Mouse (Mus musculus) adrenal gland, adult 2 months (tissue): ENCODE data around the gene Dera. TPM values are rescaled to one million over a fixed set of nuclear protein-coding genes. Genes with fewer than 3 reads are reported as not detected.

ENCODE experiments used
- DNase-seq: peaks from one replicate; pipeline ENCODE4 v3.0.0; 2021
- polyA plus RNA-seq: library from polyadenylated mRNA; depleted of rRNA; stranded (reverse); fragments of >200 nt; gene quantifications from 2 replicates; pipeline ENCODE4 v1.2.3, GENCODE M21; 2012
- total RNA-seq, 2 experiments: library from RNA; stranded (reverse); gene quantifications; 2 replicates each; pipeline ENCODE4 v1.2.3; 2021

Gene Dera
- total and polyA plus RNA-seq, 3 experiments, result 5.1 to 22.5 (median 12.6) TPM

DNA sequence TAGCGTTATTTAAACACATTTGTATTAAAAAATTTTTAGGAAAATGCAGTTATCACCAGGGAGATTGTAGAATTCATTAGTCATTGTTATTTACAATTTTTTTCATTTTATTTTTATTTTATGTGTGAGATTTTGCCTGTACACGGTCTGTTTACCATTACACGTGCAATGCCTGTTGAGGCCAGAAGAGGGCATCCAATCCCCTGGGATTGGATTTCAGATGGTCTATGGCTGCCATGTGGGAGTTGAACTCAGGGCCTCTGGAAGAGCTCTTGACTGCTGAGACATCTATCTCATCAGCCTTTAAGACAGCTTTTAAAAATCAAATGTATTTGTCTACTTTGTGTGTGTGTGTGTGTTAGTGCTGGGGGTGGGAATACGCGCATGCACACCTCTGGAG lies 2.0 kb downstream of the Dera start:
- no peak for DNase-seq

DNA sequence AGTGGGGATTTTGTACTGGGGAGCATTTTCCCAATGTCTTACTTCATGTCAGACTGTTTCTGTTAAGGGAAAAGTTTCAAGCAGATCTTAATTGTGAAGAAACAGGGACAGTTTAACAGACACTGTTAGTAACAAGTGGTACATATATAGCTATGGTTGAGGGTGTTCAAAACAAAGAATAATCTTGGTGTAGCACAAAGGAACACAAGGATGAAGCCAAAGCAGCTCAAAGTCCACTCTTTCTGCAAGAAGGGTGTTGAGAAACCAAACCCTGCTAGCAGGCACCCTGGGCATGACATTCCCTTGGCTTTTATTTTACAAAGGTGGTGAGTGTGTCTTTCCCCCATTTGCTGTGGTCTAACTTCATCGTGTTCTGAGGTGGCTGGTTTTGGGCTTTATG lies 3.5 kb downstream of the Dera start:
- DNase-seq, result no peak

DNA sequence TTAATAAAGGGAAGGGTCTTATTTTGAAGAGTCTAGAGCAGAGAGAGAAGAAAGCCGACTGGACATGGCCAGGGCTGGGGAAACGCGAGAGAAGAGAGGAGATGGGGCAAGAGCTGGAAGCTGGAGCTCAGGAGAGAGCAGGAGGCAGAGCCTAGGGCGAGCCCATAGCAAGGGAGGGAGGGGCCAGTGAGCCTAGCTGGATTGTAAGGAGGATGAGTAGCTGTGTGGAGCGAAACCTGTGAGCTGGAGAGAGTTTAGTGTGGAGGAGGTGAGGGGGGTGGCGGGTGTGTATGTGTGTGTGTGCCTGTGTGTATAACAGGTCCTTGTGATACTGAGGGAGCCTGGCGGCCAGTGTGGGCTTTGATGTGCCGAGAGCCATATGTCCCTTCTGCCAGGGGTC lies 5.3 kb downstream of the Dera start:
- DNase-seq, result no peak

DNA sequence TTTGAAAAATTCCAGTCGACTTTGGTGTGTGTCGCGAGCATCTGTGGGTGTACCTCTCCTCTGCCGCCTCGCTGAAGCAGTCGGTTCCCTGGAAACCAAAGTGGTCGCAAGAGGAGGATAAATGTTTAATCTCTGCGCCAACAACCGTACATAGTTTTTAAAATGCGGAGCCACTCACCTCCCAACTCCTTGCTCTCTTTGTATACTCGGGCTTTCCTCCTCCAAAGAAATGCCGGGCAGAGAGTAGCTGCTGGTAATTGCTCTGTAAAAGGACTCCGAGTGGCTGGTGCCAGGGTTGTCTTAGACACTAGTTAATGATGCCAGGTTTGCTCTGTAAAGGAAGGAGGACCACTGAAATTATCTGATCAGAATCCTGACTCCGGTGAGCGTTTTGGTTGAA lies 6.6 kb downstream of the Dera start:
- DNase-seq, result no peak

DNA sequence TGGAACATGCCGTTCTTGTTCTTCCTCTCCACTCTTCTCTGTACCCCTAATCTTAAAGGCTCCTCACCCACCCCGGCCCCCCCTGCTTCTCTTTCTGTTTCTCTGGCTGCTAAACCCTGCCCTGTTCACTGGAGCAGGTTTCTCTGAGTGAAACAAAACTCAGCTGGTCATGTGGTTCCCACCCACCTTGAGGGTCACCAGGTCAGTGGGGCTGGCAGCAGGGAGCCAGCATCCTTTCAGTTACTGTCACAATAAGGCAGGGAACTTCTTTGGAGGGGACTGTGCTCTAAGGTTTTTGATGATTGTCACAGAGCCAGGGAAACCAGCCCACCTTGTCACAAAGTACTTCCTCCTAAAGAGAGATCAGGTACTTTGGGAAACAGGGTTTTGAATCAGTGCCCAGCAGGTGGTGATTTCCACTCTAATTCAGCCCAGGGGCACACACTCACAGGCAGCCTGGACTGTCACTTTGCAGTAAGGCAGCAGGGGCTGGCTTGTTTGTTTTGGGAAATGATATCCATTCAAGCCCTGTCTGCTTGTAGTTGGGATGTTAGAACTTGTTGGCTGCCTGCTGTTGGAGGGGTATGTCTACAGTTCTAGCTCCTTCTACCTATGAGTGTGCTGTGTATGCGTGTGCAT lies 10.3 kb downstream of the Dera start:
- no peak for DNase-seq

DNA sequence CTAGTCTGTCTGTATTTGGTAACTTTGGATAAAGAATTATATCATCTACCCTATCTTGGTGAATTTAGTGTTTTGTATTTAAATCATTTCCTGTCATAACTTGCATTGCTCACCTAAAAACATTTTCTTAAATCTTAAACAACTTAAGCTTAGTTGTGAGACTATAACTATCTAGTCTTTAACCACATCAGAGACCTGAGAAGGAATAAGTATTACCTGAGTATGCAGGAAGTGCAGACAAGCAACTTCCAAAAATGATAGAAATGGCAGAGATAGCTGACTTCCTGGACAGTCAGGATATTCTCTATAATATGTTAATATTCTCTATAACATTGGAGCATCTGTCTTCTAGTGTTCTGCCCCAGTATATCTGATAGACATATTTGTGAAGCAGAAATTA lies 11.8 kb downstream of the Dera start:
- DNase-seq, result no peak

DNA sequence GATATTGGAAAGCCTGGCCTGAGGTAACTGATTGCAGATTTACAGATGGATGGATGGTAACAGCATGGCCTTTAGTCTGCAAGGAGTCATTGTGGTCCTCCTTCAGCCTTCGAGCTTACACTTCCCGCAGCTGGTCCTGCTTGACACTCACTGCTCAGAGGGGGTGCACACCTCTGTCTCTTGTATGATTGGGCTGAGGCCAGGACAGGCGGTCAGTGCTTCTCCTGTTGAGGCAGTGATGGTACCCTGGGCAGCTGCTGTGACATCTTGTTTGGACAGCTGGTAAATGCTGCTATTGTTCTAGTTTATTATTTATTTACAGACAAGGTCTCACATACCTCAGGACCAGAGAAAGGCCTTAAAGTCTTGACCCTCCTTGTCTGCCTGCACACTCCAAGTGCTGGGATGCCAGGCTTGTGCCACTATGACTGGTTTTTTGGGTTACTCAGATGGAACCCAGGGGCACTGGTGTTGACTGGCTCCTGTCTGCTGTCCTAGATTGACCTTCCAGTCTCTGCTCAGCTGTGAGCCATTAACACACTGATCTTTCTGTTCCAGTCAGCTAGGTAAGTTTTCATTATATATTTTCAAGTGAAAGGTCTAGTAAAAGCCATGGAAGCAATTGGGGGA lies 17.4 kb downstream of the Dera start:
- no peak for DNase-seq

DNA sequence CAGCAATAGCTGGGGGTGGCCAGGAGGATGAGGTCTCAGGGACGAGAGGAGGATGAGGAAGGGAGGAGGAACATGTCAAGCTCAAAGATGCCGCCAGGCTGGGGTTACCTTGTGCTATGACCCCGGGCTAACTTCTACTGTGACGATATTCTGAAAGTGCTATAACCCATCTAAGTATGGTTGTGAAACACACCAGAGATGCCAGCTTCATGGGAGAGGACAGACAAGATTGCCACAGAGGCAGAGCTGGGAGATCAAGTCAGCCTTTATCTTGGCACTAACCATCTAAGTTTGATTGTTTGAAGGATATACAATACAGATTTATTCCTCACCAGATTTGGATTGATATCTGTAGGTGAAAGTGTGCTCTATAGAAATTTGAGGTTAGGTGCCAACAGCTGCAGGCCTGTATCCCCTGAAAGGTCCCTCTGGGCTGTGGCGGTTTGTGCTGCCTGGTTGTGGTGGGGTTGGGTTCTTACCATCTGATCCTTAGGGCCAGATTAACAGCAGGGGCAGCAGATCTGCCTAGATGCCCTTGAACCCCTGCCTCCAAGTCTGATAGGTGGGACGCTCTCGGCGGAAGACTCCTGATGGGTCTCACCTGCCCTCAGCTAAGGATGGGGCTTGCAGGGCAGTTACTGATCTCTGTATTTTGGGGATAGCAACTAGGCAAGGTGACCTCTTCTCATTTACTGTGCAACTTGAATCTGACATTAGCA lies 18.7 kb downstream of the Dera start:
- DNase-seq, result no peak

DNA sequence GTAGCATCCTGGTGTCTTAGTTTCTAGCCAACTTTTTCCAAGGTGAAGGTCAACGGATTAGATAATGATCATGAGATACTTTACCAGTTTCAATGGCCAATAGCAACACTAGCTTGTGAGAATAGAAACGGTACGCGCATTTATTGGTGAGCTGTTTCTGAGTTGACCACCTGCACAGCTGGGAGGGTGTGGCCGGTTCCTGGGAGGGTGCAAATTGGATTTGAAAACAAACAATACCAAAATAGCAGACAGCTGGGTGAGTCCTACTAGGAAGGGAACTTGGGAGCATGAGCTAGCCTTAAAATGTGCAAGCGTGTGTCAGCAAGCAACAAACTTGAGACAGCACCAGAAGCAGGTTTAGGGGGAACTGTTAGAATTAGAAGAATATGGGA lies 19.3 kb downstream of the Dera start:
- no peak for DNase-seq

DNA sequence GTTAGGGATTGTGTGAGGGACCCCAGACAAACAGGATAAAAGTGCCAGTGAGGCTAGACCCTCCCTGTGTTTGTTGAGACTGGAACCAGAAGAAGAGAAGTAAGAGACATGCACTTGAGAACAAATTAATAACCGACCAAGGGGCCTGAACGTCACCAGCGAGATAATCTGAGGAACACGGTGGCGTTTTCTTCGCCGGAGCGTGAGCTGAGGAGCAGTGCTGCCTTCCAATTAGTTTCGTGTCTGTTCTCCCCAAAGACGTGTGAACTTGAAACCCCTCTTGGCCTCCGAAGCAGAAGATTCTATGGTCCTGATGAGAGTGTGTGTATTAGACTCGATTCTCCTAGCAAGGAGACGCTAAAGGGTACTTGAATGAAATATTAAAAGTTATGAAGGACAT lies 19.8 kb downstream of the Dera start:
- no peak for DNase-seq

DNA sequence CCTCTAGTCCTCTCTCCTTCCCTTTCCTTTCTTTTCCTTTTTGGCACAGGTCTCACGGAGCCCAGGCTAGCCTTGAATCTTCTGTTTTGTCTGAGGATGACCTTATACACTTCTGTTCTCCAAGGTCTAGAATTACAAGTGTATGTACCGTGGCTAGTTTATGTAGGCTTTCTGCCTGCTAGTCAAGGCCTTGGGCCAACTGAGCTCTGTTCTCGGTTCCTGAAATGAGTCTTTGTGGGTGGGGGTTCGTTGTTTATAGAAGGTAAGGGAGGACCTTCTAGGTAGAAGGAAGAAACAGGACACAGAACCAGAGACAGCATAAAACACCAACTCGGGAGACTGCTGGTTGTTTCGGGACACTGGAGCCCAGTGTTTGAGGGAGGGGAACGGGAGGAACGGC lies 20.8 kb downstream of the Dera start:
- DNase-seq, result no peak

DNA sequence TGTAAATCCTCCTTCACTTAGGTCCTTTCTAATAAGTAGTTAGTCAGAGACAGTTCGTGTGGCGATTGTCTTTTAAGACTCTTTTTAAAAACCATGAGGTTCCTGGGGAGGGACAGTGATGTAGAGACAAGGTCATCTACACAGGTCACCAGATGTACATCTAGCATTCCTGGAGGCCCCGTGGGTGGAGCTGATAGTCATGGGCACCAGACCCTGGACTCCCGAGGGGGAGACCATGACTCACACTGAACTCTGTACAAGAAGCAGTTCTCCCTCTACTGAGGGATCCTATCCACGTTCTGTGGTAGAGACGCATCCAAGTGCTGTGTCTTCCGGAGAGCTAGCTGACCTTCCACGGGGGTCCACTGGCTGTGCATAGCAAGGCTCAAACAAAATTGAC lies 22.6 kb downstream of the Dera start:
- no peak for DNase-seq

DNA sequence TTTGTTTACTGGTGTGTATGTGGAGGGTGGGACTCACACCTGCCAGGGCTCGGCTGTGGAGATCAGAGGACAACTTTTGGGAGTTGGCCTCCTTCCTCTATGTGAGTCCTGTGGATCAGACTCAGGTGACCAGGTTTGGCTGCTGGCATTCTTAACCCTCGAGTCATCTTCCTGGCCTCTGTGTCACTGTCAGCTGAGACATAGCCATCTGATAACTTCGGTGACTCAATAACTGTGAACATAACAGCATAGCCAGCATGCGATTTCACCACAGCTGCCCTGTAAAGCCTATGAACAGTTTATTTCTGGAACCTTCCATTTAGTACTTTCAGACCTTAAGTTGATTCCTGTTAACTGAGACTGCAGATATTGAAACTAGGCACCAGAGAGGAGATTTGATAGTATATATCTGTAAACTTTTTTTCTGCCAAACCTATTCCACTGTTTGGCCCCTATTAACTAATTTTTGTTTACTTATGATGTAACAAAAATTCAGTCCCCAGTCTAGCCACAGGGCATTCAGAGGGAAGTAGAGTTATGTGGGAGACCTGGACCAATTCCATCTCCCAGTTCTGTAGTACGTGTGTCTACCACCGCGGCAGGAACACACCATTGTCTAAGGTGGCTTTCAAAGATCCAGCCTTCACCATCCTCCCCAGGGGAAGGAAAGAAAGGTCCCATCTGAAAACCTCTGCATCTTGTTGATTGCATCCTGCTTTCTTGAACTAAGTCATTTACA lies 29.7 kb downstream of the Dera start:
- peak; percentile 53 for DNase-seq

DNA sequence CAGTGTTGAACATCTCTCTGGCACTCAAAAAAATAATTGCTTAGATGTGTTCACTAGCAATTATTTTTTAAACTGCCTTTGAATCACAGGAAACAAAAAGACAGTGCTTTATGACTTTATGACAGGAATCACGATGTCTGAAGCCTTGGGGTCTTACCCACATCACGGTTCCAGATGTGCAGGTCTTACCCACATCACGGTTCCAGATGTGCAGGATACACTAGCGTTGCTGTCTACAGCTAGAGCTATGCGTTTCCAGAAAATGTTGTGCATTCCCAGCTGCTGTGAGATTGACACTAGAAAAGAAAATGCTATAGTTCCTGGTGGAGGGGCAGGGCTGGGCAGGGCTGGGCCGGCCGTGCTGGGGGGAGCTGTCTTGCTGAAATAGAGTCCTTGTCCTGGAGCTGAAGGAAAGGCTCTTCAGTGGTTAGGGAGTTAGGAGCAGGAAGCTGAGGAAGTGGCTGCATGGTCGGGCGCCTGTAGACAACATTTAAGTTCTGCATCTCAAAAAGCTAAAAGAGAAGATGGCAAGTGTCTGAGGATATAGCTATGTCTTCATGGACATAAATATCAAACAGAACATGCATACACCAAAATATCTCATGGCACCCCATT lies 34.7 kb downstream of the Dera start:
- DNase-seq, result no peak

DNA sequence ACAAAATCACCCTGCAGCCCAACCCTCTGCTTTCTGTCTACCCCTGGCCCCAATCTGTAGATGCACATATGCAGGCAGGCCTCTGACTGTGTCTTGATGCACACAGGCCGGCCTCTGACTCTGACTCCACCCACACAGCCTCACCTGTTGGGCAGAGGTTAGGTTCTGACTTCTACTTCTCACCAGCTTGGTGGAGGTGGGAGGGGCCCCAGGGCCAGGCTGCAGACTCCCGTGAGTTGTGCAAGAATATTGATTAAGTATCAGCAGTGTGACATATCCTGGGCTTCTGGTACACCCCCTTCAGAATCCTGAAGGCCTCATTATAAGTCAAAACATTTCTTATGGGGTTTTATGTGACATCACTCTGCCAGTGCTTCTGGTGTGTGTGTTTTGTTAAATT lies 35.3 kb downstream of the Dera start:
- no peak for DNase-seq

DNA sequence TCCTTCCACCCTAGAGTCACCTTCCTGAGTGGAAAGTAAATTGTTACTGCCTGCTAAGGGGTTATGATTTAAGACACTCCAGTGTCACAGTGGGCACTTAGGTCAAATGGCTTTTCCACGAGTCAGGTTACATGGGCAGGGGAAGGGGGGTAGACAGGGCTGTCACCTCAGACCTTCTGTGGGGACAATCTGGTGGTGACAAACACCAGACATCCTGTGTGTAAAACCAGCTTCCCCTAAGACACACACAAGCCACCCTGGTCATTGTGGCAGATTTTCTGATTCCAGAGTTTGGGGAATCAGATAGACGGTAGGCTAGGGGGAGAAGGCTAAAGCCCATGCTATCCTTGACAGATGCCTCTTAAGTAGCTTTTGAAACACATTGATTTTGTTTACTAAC lies 41.1 kb downstream of the Dera start:
- DNase-seq, result no peak

DNA sequence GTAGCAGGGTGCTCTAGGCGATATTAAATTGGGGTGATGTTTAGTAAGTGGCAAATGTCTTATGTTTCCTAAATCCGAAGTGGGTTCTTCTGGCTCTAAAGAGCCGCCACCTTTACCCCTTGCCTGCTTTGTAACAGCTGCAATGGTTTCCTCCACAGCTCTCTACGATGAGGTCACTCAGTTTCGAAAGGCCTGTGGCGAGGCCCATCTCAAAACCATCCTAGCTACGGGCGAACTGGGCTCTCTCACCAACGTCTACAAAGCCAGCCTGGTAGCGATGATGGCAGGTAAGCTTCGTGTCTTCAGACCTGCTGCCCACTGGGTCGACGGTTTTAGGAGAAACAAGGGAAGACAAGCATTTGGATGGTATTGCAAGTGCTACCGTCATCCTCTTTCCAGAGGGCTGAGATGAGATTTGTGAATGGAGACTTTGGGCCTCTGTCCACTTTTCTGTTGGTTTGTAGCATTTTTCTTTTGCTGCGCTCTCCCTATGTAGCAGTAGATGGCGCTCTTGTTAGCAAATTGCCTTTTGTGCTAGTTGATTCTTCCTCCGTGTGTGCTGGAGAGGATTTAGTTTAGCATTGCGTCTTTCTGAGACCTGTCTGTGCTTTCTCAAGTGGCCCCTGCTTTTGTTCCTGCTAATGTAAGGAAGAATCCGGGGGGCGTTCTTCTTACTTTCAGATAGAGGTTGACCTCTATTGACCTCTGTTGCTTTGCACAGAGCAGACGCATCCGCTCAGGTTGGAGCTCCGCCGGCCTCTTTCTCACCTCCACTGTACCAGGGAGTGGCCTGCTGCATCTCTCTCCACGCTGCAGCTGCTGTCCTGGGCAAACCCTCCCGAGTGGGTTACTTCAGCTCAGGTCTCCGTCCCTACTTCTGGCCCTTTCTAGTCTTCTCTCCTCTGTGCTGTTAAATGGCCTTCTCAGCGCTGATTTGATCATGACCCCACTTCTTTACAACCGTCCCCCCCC lies 42.5 kb downstream of the Dera start:
- DNase-seq, result no peak

DNA sequence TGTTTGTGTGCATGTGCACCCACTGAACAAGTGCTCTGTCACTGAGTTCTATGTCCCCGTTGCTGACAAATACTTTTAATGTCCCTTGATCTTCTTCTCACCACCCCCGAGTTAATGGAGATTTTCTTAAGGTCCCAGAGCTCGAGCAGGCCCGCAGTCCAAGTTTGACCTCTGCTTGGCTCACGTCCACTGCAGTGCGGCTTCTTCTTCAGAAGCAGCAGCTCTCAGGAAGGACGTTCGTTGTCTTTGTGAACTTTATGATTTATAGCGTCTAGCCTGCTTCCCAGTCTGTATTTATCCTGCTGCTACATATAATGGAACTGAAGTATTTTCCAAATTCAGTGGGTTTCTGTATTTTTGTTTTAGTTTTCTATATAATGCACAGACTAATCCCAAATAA lies 44.9 kb downstream of the Dera start:
- peak; percentile 55 for DNase-seq

DNA sequence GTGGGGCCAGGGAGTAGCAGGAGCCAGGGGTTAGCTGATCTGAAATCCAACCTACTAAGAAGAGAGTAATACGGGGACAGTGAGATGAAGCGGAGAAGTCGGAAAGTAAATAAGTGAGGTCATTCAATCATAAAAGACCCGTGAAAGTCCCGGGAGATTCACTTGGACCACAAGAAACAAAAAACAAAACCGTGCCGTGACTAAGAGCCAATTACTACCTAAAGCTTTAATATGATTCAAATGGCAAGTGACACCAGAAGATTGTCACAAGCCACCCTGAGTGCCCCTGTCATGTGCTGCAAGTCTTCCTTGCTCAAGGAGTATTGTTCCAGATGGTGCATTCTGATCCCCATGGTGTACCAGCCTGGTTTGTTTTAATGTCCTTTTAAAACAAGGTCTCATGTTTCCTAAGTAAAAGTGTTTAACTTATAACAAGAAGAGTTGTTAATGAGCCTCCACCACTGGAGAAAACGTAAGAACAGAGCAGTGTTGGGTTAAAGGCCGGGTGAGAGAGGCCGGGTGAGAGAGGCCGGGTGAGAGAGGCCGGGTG lies 49.2 kb downstream of the Dera start:
- no peak for DNase-seq

DNA sequence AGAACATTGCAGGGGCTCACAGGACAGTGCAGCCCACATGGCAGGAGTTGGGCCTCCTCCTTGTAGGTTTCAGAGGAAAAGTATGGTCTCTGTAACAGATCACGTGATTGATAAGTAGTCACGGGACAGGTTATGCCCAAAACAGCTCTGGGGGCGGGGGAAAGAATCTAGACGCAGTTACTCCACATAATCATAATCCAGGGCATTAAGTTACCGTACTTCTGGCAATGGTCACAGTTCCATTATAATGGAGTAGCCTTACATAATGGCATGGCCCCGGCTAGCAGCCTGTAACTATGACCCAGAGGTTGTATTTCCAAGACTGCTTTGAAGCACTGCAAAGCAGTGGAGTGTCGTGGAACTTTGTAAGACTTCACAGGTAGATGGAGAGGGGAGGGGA lies 49.8 kb downstream of the Dera start:
- DNase-seq, result no peak

DNA sequence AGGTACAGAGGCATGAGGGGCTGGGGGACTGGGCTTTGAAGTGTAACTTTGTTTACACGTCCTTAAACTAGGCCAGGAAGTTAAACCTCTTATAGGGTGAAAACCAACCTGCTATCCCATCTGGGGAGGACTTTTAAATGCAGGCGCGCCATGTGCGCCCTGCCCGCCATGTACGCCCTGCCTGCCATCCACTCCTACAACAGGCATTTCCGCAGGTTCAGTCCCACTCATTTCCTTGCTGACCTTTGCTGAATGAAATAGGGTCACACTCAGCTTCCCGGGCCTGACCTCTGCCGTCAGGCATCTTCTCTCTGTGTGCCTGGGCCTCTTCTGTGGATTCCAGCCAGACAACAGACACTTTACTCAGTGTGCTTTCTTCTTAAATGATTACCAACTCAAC lies 50.3 kb downstream of the Dera start:
- DNase-seq, result no peak
